Comparison of ENCODE assay signal across 8 mouse cellular contexts in the genomic region with DNA sequence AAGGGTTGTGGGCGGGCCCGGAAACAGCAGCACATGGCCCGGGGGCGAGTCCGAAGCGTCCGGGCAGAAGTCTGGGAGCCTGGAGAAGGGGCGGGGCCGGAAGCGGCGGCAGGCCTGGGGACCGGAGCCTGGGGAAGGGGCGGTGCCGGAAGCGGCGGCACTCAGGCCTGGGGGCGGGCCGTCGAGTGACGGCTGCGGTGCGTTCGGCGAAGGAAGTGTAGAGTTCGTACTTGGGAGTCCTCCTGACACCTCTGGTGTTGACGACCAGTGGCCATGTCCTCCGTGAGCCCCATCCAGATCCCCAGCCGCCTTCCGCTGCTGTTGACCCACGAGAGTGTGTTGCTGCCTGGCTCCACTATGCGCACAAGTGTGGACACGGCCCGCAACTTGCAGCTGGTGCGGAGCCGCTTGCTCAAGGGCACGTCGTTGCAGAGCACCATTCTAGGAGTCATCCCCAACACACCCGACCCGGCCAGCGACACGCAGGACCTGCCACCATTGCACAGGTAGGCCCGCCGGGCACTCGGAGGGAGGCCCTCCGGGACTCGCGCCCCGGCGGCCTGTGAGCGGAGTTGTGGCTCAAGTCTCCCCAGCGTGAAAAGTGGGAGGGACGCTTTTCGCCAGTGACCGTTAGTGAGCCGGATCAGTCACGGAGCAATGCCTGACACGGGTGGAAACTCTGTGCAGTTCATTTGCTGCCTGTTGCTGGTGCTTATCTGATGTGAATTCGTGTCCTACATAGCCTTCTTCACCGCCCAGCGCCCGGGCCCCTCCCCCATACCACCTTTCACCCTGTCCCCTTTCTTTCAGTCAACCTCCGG. TPM values are rescaled to one million over a fixed set of nuclear protein-coding genes. Genes with fewer than 3 reads are reported as not detected.
DNase-seq lines count a peak whose midpoint lies in the region; ATAC-seq lines count a peak whose summit lies in the region.

A gene (plus strand): TSS at position 133 of the 821 bp plus-strand sequence.

- no peaks in the 10 kb centered on the region for H3K27me3 ChIP-seq in heart, embryonic 14.5 days (ENCODE audit: control insufficient read depth, insufficient read depth, low read length)
- no peaks in the 10 kb centered on the region for H3K27me3 ChIP-seq in liver, embryonic 13.5 days
- H3K27me3 ChIP-seq in stomach, embryonic 16.5 days (ENCODE audit: control insufficient read depth, insufficient read depth, low read length): no peaks in the 10 kb centered on the region

- 0 out of 2 replicates have a peak, but pooled peaks cover 2% of the 10 kb centered on the region for H3K4me1 ChIP-seq in brown adipose tissue, adult 24 weeks (ENCODE audit: control insufficient read depth, insufficient read depth, insufficient read length, low read length)
- peaks cover 5 to 24% of the 10 kb centered on the region in 2 experiments; a peak in 3 of 4 replicates for H3K4me1 ChIP-seq in heart, embryonic 14.5 days (ENCODE audit: control insufficient read depth in 2 of 2, insufficient read depth in 2 of 2, low read length in 2 of 2)
- H3K4me1 ChIP-seq in liver, embryonic 13.5 days (replicated peaks): peaks cover 22% of the 10 kb centered on the region
- H3K4me1 ChIP-seq in stomach, embryonic 16.5 days (ENCODE audit: control insufficient read depth, insufficient read depth, low read length): peaks cover 9% of the 10 kb centered on the region

- peak; percentile 100 for ATAC-seq in heart, embryonic 14.5 days (ENCODE audit: insufficient number of reproducible peaks, insufficient read depth, low FRiP score, low read depth)
- ATAC-seq in liver, embryonic 13.5 days (ENCODE audit: low read depth): peak; percentile 99
- ATAC-seq in stomach, embryonic 16.5 days (ENCODE audit: insufficient read depth, low FRiP score): peak; percentile 100

- H3K27ac ChIP-seq in brown adipose tissue, adult 24 weeks (replicated peaks; ENCODE audit: low read depth, low read length): peak within 1 kb of the TSS; percentile 85
- peak within 1 kb of the TSS; percentile 77 to 82 for H3K27ac ChIP-seq in heart, embryonic 14.5 days (replicated peaks in 1 of 2; ENCODE audit: control insufficient read depth in 1 of 2, insufficient read depth in 1 of 2, low read depth in 2 of 2, low read length in 2 of 2)
- peak within 1 kb of the TSS; percentile 83 for H3K27ac ChIP-seq in liver, embryonic 13.5 days
- H3K27ac ChIP-seq in stomach, embryonic 16.5 days (ENCODE audit: low read length): peak within 1 kb of the TSS; percentile 66; the same call in 1 of the 2 replicates

- peak within 1 kb of the TSS; percentile 81 for H3K4me3 ChIP-seq in brown adipose tissue, adult 24 weeks (ENCODE audit: insufficient read depth, low read depth, low read length)
- H3K4me3 ChIP-seq in heart, embryonic 14.5 days (ENCODE audit: control insufficient read depth in 1 of 2, insufficient read depth in 1 of 2, low read depth in 1 of 2, low read length in 2 of 2): peak within 1 kb of the TSS; percentile 74 to 92
- H3K4me3 ChIP-seq in liver, embryonic 13.5 days (replicated peaks): peak within 1 kb of the TSS; percentile 87
- H3K4me3 ChIP-seq in stomach, embryonic 16.5 days (replicated peaks; ENCODE audit: low read length): peak within 1 kb of the TSS; percentile 93

- no peaks in the 10 kb centered on the region for H3K36me3 ChIP-seq in heart, embryonic 14.5 days (ENCODE audit: control insufficient read depth, insufficient read depth, low read length)
- no peaks in the 10 kb centered on the region for H3K36me3 ChIP-seq in liver, embryonic 13.5 days
- no peaks in the 10 kb centered on the region for H3K36me3 ChIP-seq in stomach, embryonic 16.5 days (ENCODE audit: control insufficient read depth, insufficient read depth, low read length)

- H3K9me3 ChIP-seq in heart, embryonic 14.5 days (ENCODE audit: control insufficient read depth, low read length): no peaks in the 10 kb centered on the region
- no peaks in the 10 kb centered on the region for H3K9me3 ChIP-seq in liver, embryonic 13.5 days (replicated peaks)
- no peaks in the 10 kb centered on the region for H3K9me3 ChIP-seq in stomach, embryonic 16.5 days (replicated peaks; ENCODE audit: control insufficient read depth, low read length)

- H3K4me2 ChIP-seq in heart, embryonic 14.5 days (ENCODE audit: low read length): peak within 1 kb of the TSS; percentile 77
- H3K4me2 ChIP-seq in liver, embryonic 13.5 days: peak within 1 kb of the TSS; percentile 95
- H3K4me2 ChIP-seq in stomach, embryonic 16.5 days (ENCODE audit: low read depth, low read length): peak within 1 kb of the TSS; percentile 79

- WGBS in heart, embryonic 14.5 days: under 1% methylated on average over 61 of the region's 62 CpGs
- under 1% methylated on average over 55 of the region's 62 CpGs for WGBS in liver, embryonic 13.5 days (ENCODE audit: insufficient replicate concordance)
- under 1% methylated on average over 60 of the region's 62 CpGs for WGBS in stomach, embryonic 16.5 days

- peak within 1 kb of the TSS; percentile 89 for H3K9ac ChIP-seq in heart, embryonic 14.5 days (ENCODE audit: low read length)
- H3K9ac ChIP-seq in liver, embryonic 13.5 days: peak within 1 kb of the TSS; percentile 85
- H3K9ac ChIP-seq in stomach, embryonic 16.5 days (ENCODE audit: low read length): peak within 1 kb of the TSS; percentile 82

- peak; percentile 96 for DNase-seq in CD4-positive, CD25-positive, alpha-beta regulatory T cell, adult 2 months (ENCODE audit: low read depth, low spot score)
- peak; percentile 83 for DNase-seq in fibroblast of lung, adult 2 months (ENCODE audit: low read depth)
- DNase-seq in kidney, postnatal 14 days: peak; percentile 99
- peak; percentile 97 for DNase-seq in liver, embryonic 13.5 days
- peak; percentile 98 for DNase-seq in neural tube, embryonic 10.5 days (ENCODE audit: extremely low spot score, low spot score)

RNA-seq across cellular contexts. Expression of the gene that starts here (rescaled TPM):
- 121 and 145 TPM in 2 replicates for polyA plus RNA-seq in brown adipose tissue, adult 24 weeks (2012; ENCODE audit: insufficient read depth, insufficient read length, missing spikeins)
- polyA plus RNA-seq in heart, embryonic 14.5 days (2014; fragmentation: Nextera tagmentation; extraction: Ambion mirVana): 55.0 and 58.9 TPM in 2 replicates
- 34.5 and 42.2 TPM in 2 replicates for polyA plus RNA-seq in liver, embryonic 13.5 days (2015; fragmentation: Nextera tagmentation; extraction: Ambion mirVana)
- 58.4 and 61.4 TPM in 2 replicates for polyA plus RNA-seq in stomach, embryonic 16.5 days (2015; fragmentation: Nextera tagmentation; extraction: Ambion mirVana)

Comparison
In these comparisons a context has a peak if more than half of its experiments do, and no peak if none do; other contexts are left out.
1. Peak in every context shown above with its lines: DNase-seq, ATAC-seq, H3K4me3 ChIP-seq and H3K27ac ChIP-seq.